Mouse (Mus musculus): ENCODE measurements around the gene Olfr975.
"Not testable (repeated sequence)": the region's sequence is repeated elsewhere in the genome, so short reads cannot be mapped to it uniquely, and the experiment has no call there.

- not testable (repeated sequence) for TF ChIP-seq CTCF (IDR thresholded peaks at IDR 0.05; ENCODE audit: extremely low read depth, insufficient read depth, insufficient read length, insufficient replicate concordance); POLR2A (IDR thresholded peaks at IDR 0.05; ENCODE audit: low read depth, low read length)
Measured at GRCm38 (mm10) chr9:39927975-39928836, 23.6 kb downstream of the Olfr975 start.
